Mouse (Mus musculus) testis, adult 2 months (tissue): ENCODE measurements at regions not wholly inside any gene's neighbourhood (a gene's known extent, or its start where the extent isn't known, plus 50 kb on each side); places are given as distances from the start of the nearest gene placed in this dataset.

Experiments
- H3K27ac ChIP-seq: fragments of 200-500 bp; 2 replicates; pipeline ENCODE4 v1.5.1; 2012; ENCODE audit warnings: low read depth, low read length; ENCODE audit not compliant: control insufficient read depth, insufficient read depth
- H3K27me3 ChIP-seq: fragments of 200-500 bp; 2 replicates; pipeline ENCODE4 v1.6.1; 2012; ENCODE audit warnings: mild to moderate bottlenecking, low read length, moderate library complexity; ENCODE audit not compliant: control insufficient read depth, insufficient read depth
- H3K36me3 ChIP-seq: fragments of 200-500 bp; 2 replicates; pipeline ENCODE4 v1.6.1; 2012; ENCODE audit warnings: mild to moderate bottlenecking, low read length; ENCODE audit not compliant: control insufficient read depth, insufficient read depth
- H3K4me1 ChIP-seq: fragments of 200-500 bp; 2 replicates; pipeline ENCODE4 v1.6.1; 2012; ENCODE audit warnings: low read length; ENCODE audit not compliant: control insufficient read depth, insufficient read depth
- H3K4me3 ChIP-seq: fragments of 200-500 bp; 2 replicates; pipeline ENCODE4 v1.5.1; 2012; ENCODE audit warnings: low read depth, mild to moderate bottlenecking, low read length, moderate library complexity, mixed read lengths; ENCODE audit not compliant: control insufficient read depth
- CTCF ChIP-seq: fragments of 200-500 bp; IDR thresholded peaks from 2 replicates; pipeline ENCODE4 v1.5.1; 2012; ENCODE audit warnings: low read depth, mild to moderate bottlenecking, inconsistent platforms, low read length, moderate library complexity; ENCODE audit not compliant: control insufficient read depth, insufficient read depth, insufficient replicate concordance
- POLR2A ChIP-seq: fragments of 200-500 bp; IDR thresholded peaks from 2 replicates; pipeline ENCODE4 v1.6.1; 2012; ENCODE audit warnings: low read depth, mild to moderate bottlenecking, inconsistent platforms, low read length, moderate library complexity; ENCODE audit not compliant: control insufficient read depth

DNA sequence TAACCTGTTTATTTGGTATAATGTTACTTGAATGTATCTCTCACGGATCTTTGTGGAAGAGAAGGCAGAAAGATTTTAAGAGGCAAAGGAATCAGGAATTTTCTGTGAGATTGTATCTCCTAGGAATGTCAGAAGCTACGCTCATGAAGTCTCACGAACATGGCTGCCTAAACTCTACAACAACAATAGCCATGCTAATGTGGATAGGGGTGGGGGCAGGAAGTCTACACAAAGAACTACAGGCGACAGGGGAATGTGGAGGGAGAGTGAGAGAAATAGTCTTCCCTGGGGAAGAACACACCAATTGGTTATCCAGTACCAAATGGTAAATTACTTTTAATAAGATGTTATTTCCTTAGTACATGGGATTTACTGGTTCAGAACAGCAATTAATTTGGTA, 164.3 kb upstream of the Zfp462 start:
- Histone ChIP-seq H3K4me3 (no peak overlapping the region), H3K27me3 (no peaks in the 10 kb centered on the region), H3K4me1 (no peaks in the 10 kb centered on the region), H3K36me3 (no peaks in the 10 kb centered on the region), H3K27ac (no peak overlapping the region)
- TF ChIP-seq POLR2A (no peak), CTCF (no peak)

- Histone ChIP-seq H3K27me3 (no peaks in the 10 kb centered on the region), H3K4me3 (no peak overlapping the region), H3K4me1 (no peaks in the 10 kb centered on the region), H3K27ac (no peak overlapping the region), H3K36me3 (no peaks in the 10 kb centered on the region)
- TF ChIP-seq POLR2A (no peak), CTCF (no peak)
Observed at GRCm38 (mm10) chr4:54791217-54791742, 153.6 kb upstream of the Zfp462 start.

DNA sequence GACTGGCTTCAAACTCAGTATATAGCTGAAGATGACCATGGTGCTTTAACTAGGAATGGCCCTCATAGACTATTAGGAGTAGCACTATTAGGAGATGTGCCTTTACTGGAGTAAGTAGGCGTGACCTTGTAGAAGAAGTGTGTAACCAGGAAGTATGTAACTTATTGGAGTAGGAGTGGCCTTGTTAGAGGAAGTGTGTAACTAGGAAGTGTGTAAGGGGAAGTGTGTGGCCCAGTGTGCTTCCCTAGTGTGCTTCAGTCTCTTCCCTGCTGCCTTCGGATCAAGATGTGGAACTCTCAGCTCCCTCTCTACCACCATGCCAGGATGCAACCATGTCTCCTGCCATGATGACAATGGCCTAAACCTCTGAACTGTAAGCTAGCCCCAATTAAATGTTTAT, 151.0 kb upstream of the Zfp462 start:
- no peak overlapping the region for H3K27ac ChIP-seq
- no peaks in the 10 kb centered on the region for H3K4me1 ChIP-seq
- H3K36me3 ChIP-seq = no peaks in the 10 kb centered on the region
- no peak overlapping the region for H3K4me3 ChIP-seq
- H3K27me3 ChIP-seq = no peaks in the 10 kb centered on the region
- TF ChIP-seq CTCF = no peak
- no peak for TF ChIP-seq POLR2A

- no peaks in the 10 kb centered on the region for H3K27me3 ChIP-seq
- no peak overlapping the region for H3K27ac ChIP-seq
- H3K4me1 ChIP-seq = no peaks in the 10 kb centered on the region
- no peak overlapping the region for H3K4me3 ChIP-seq
- H3K36me3 ChIP-seq = no peaks in the 10 kb centered on the region
- TF ChIP-seq POLR2A (no peak), CTCF (no peak)
Observed at GRCm38 (mm10) chr4:54795246-54795645, 149.6 kb upstream of the Zfp462 start.

DNA sequence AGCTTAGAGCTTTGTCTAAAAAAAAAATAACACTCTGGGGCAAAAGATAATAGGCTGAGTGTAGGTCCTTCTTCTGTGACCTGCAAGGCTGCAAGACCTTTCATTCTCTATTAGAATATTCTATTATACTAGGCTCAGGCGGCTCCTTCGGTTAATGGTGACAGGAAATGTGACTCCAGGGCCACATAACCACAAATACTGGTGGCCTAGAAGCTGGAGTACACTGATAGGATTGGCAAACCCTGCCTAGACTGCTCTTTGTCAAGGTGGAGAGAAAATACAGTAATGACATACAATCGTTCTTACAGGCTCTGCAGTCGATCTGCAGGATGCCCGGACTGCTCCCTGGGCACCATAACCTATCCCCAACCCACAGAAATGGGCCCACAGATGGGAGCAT, 146.3 kb upstream of the Zfp462 start:
- Histone ChIP-seq H3K4me3 (no peak overlapping the region), H3K36me3 (no peaks in the 10 kb centered on the region), H3K27ac (no peak overlapping the region), H3K27me3 (no peaks in the 10 kb centered on the region), H3K4me1 (no peaks in the 10 kb centered on the region)
- TF ChIP-seq CTCF (no peak), POLR2A (no peak)

DNA sequence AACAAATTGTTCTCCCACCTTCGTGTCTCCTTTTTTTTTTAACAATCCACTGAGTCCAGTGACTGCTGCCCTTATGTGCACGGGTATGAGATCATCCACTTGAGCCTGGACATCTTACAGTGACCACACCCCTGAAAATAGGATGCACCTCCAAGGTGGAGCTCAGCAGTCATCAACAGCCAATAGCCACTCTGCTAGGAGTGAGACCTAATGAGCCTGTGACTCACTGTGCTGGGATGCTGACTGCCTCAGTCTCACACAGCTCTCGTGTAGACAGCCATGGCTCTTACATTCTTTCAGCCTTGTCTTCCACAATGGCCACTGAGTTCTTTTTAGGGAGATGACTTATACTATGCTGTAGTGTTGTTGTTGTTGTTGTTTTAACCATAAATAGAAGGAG, 133.7 kb upstream of the Zfp462 start:
- Histone ChIP-seq H3K27me3 (no peaks in the 10 kb centered on the region), H3K27ac (no peak overlapping the region), H3K4me3 (no peak overlapping the region), H3K36me3 (no peaks in the 10 kb centered on the region), H3K4me1 (no peaks in the 10 kb centered on the region)
- TF ChIP-seq POLR2A (no peak), CTCF (no peak)

DNA sequence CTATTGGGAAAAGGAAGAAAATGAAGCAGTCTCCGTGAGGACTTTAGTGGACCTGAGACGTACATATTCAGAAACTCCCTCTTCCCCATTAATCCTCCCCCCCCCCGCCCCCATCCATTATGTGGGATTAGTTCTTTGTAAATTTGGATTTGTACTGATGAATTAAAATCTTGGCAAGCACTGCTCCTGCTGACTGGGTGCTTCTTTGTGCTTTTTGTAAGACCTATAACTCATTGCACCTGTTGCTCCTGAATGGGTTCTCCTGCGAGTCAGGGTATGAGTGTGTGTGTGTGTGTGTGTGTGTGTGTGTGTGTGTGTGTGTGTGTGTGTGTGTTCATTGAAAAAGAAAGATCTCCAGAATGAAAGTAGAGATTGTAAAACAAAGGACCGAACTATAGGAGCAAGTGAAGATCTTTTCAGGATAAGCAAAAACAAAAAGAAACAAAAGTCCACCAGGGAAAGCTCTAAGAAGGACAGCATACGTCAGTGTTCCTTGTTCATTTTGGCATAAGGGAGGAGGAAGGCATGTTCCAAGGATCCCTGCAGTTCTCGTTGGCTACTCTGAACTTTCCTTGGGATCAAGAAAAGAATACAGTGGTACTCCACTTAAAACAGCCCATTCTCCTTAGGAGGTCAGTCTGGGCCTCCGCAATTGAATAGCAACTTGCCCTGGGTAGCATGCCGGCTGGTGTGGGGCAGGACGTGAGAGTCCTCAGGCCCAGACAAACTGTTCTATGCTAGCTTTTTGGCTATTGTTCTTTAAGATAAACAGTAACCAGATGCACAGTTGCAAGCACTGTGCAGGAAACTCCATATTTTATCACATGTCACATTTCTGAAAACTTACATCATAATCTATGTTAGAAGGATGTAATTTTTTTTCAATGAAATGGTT, 131.9 kb upstream of the Zfp462 start:
- H3K4me1 ChIP-seq = no peaks in the 10 kb centered on the region
- H3K27ac ChIP-seq = no peak overlapping the region
- no peaks in the 10 kb centered on the region for H3K36me3 ChIP-seq
- no peaks in the 10 kb centered on the region for H3K27me3 ChIP-seq
- TF ChIP-seq POLR2A (no peak), CTCF (no peak)
- no peak overlapping the region for H3K4me3 ChIP-seq
